Mouse (Mus musculus) megakaryocyte, embryonic 14.5 days (primary cell): ENCODE data around the gene Vwf. TPM values are rescaled to one million over a fixed set of nuclear protein-coding genes. Genes with fewer than 3 reads are reported as not detected.

Experiments used
- H3K27me3 ChIP-seq: replicated peaks from 2 replicates; pipeline ENCODE3; 2012; ENCODE audit warnings: inconsistent platforms
- H3K36me3 ChIP-seq: replicated peaks from 2 replicates; pipeline ENCODE3; 2012; ENCODE audit warnings: low read length, inconsistent platforms, mixed read lengths
- H3K4me1 ChIP-seq: 2 replicates; pipeline ENCODE4 v1.6.1; 2012; ENCODE audit warnings: inconsistent platforms
- H3K4me3 ChIP-seq: replicated peaks from 2 replicates; pipeline ENCODE3; 2012; ENCODE audit warnings: moderate library complexity, mild to moderate bottlenecking, inconsistent platforms
- H3K9me3 ChIP-seq: 2 replicates; pipeline ENCODE4 v1.6.1; 2012; ENCODE audit warnings: inconsistent platforms
- FLI1 ChIP-seq: IDR thresholded peaks from 2 replicates; pipeline ENCODE4 v1.6.1; 2012; ENCODE audit warnings: low read length, inconsistent platforms, mixed read lengths
- GATA1 ChIP-seq: IDR thresholded peaks from 3 replicates; pipeline ENCODE4 v1.6.1; 2012; ENCODE audit warnings: mixed read lengths, low read length, inconsistent platforms, borderline replicate concordance
- polyA plus RNA-seq: library from polyadenylated mRNA; stranded (reverse); fragments of >175 nt; gene quantifications from 2 replicates; pipeline ENCODE4 v1.2.3, GENCODE M21; 2012; ENCODE audit warnings: low replicate concordance; ENCODE audit not compliant: insufficient read depth

Vwf gene
- polyA plus RNA-seq, 1 experiment: 373 TPM

- H3K27me3 ChIP-seq: no peaks in the 10 kb centered on the region
- H3K4me3 ChIP-seq: no peak overlapping the region
- H3K9me3 ChIP-seq: no peaks in the 10 kb centered on the region
- TF ChIP-seq FLI1 (no peak), GATA1 (no peak)
- peaks cover 98% of the 10 kb centered on the region for H3K36me3 ChIP-seq
- peaks cover 98% of the 10 kb centered on the region for H3K4me1 ChIP-seq
Measured at GRCm38 (mm10) chr6:125578647-125579011, 32.1 kb downstream of the Vwf start.

GRCm38 (mm10) chr6:125579864-125580263 is 33.3 kb downstream of the Vwf start:
- Histone ChIP-seq H3K9me3 (no peaks in the 10 kb centered on the region), H3K36me3 (peaks cover 96% of the 10 kb centered on the region), H3K27me3 (no peaks in the 10 kb centered on the region), H3K4me3 (no peak overlapping the region), H3K4me1 (peaks cover 98% of the 10 kb centered on the region)
- no peak for TF ChIP-seq GATA1
- no peak for TF ChIP-seq FLI1

DNA sequence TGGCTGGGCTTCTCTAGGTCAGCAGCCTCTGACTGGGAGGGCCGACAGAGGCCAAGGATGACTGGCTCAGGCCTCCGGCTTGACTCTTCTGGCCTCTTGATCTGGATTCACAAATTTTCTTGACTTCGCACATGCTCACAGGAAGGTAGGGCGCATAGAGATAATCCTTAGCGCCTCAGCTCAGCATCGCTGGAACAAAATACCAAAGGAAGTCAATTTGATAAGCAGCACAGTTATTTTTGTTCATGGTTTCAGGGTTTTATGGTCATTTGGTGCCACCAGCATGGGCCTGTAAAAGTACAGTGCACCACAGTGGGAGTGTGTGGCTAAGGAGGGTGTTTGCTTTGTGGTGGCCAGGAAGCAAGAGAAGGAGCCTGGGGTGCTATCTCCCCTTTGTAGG is 37.1 kb downstream of the Vwf start:
- Histone ChIP-seq H3K9me3 (no peaks in the 10 kb centered on the region), H3K4me3 (peak overlapping the region; percentile 42), H3K27me3 (no peaks in the 10 kb centered on the region), H3K36me3 (peaks cover 96% of the 10 kb centered on the region), H3K4me1 (peaks cover 98% of the 10 kb centered on the region)
- peak; percentile 65; the same call in 1 of the 3 replicates for TF ChIP-seq GATA1
- peak; percentile 33; the same call in 1 of the 2 replicates for TF ChIP-seq FLI1

GRCm38 (mm10) chr6:125584266-125584665 is 37.7 kb downstream of the Vwf start:
- TF ChIP-seq FLI1 (no peak), GATA1 (no peak)
- H3K4me3 ChIP-seq: peak overlapping the region; percentile 84
- peaks cover 96% of the 10 kb centered on the region for H3K36me3 ChIP-seq
- no peaks in the 10 kb centered on the region for H3K9me3 ChIP-seq
- no peaks in the 10 kb centered on the region for H3K27me3 ChIP-seq
- peaks cover 100% of the 10 kb centered on the region for H3K4me1 ChIP-seq

- TF ChIP-seq GATA1 (no peak), FLI1 (no peak)
- no peak overlapping the region for H3K4me3 ChIP-seq
- H3K9me3 ChIP-seq: no peaks in the 10 kb centered on the region
- peaks cover 100% of the 10 kb centered on the region for H3K4me1 ChIP-seq
- H3K36me3 ChIP-seq: peaks cover 96% of the 10 kb centered on the region
- no peaks in the 10 kb centered on the region for H3K27me3 ChIP-seq
Measured at GRCm38 (mm10) chr6:125585579-125585978, 39.0 kb downstream of the Vwf start.

DNA sequence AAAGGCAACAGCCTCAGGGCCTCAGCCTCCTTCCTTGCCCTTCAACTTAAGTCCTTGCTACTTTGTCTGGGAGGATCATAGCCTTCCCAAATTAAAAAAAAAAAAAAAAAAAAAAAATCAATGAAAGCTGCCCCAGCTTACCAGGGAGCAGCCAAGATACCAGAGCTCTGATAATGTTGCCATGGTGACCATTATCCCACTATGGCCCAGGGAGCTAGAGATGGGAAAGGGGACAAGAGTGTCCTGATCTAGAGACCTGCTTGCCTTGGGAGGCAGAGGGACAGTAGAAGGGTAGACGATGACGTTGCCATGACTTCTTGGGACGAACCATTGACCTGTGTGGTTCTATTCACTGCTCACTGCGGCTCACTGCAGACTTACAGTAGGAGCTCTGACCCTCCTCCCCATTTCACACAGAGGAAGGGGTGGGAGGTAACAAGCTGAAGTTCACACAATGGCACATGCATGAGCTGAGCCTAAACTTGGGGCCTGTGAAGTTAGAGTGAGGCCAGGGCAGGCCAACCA is 39.5 kb downstream of the Vwf start:
- H3K4me3 ChIP-seq: peak overlapping the region; percentile 60
- TF ChIP-seq FLI1 (no peak), GATA1 (no peak)
- peaks cover 96% of the 10 kb centered on the region for H3K36me3 ChIP-seq
- no peaks in the 10 kb centered on the region for H3K27me3 ChIP-seq
- H3K9me3 ChIP-seq: no peaks in the 10 kb centered on the region
- H3K4me1 ChIP-seq: peaks cover 100% of the 10 kb centered on the region

DNA sequence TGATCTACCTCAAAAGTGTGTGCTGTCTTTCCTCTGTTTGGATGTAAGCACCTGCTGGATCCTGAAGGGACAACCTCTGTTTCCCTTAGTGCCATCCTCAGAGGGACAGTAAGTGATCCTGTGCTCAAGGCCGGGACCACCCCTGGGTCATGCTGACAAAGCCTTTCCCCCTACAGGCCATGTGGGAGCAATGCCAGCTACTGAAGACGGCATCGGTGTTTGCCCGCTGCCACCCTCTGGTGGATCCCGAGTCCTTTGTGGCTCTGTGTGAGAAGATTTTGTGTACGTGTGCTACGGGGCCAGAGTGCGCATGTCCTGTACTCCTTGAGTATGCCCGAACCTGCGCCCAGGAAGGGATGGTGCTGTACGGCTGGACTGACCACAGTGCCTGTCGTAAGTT is 41.7 kb downstream of the Vwf start:
- Histone ChIP-seq H3K9me3 (no peaks in the 10 kb centered on the region), H3K36me3 (peaks cover 98% of the 10 kb centered on the region), H3K4me1 (peaks cover 100% of the 10 kb centered on the region), H3K27me3 (no peaks in the 10 kb centered on the region), H3K4me3 (peak overlapping the region; percentile 60)
- TF ChIP-seq GATA1: no peak
- TF ChIP-seq FLI1: no peak

DNA sequence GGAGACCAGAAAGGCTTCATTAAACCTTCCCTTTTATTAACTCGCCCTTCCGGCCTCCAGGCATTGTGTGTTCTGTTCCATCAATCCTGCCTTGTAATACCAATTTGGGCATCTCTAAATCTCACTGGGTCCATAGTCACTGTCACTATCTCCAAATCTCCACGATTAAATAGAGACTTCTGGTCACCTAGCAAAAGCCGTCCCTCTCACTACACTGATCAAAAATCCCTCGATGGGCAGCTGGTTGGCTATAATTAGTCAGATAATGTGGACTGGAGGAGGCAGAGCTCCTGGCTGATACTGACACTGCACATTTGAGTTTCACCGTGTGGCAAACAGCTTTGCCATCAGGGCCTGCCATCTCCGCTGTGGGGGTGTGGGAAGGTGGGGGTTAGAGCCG is 42.5 kb downstream of the Vwf start:
- Histone ChIP-seq H3K27me3 (no peaks in the 10 kb centered on the region), H3K4me3 (no peak overlapping the region), H3K36me3 (peaks cover 99% of the 10 kb centered on the region), H3K9me3 (no peaks in the 10 kb centered on the region), H3K4me1 (peaks cover 100% of the 10 kb centered on the region)
- TF ChIP-seq FLI1: no peak
- no peak for TF ChIP-seq GATA1

GRCm38 (mm10) chr6:125590056-125590455 is 43.5 kb downstream of the Vwf start:
- Histone ChIP-seq H3K4me3 (no peak overlapping the region), H3K36me3 (peaks cover 100% of the 10 kb centered on the region), H3K4me1 (peaks cover 100% of the 10 kb centered on the region), H3K9me3 (no peaks in the 10 kb centered on the region), H3K27me3 (no peaks in the 10 kb centered on the region)
- TF ChIP-seq GATA1: no peak
- no peak for TF ChIP-seq FLI1

DNA sequence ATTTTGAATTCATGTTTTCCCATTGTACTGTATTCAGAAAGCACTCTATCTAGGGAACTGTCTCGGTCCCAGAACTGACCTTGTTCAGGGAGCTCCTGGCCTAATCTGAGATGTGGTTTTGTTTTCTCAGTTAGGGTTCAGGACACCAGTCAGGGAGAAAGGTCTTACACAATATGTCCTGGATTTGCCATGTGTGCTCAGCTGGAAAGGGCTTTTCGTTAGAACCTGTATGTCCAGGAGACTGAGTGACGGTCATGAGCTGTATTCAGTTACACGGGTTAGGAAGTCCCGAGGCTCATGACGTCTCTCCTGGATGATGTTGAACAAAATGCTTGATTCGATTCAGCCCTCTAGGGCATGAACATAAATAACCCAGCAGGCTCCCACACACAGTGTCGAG is 43.9 kb downstream of the Vwf start:
- Histone ChIP-seq H3K27me3 (no peaks in the 10 kb centered on the region), H3K9me3 (no peaks in the 10 kb centered on the region), H3K4me1 (peaks cover 100% of the 10 kb centered on the region), H3K36me3 (peaks cover 100% of the 10 kb centered on the region), H3K4me3 (no peak overlapping the region)
- TF ChIP-seq FLI1 (no peak), GATA1 (no peak)

DNA sequence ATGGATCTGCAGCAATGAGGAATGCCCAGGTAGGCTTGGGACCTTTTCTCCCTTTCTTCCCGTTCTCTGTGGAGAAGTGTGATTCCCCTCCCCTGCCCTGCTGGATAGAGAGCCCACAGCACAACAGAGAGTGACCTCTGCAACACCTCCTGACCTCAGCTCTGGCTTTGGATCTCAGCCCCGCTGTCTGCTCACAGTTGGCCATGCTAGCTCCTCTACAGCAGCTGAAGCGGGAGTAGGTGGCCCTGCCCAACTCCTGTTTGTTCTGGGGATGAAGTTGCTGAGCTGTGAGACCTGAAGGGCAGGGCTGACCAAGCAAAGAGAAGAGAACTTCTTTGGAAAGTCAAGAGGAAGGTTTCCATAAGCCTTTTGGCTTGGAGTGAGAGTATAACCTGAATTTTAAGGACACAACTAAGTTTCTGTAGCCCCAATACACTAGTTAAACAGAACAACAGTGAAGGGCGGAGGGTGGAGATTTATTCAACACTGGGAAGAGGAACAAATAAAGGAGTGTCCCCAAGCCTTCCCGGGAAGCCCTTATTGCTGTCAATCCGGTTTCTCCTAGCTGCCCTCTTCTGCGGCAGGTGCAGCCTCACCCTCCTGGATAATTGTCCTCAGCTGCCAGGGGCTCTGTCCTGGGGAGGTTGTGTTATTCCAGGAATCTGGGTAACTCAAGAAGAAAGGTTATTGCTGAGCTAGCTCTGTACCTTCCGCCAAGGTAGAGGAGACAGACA is 45.2 kb downstream of the Vwf start:
- H3K27me3 ChIP-seq: no peaks in the 10 kb centered on the region
- peaks cover 100% of the 10 kb centered on the region for H3K4me1 ChIP-seq
- peaks cover 100% of the 10 kb centered on the region for H3K36me3 ChIP-seq
- H3K4me3 ChIP-seq: no peak overlapping the region
- TF ChIP-seq GATA1 (no peak), FLI1 (no peak)
- H3K9me3 ChIP-seq: no peaks in the 10 kb centered on the region
